Mouse (Mus musculus) lung, postnatal 0 days (tissue): ENCODE measurements at regions not wholly inside any gene's neighbourhood (a gene's known extent, or its start where the extent isn't known, plus 50 kb on each side); places are given as distances from the start of the nearest gene placed in this dataset.

Source experiments
- CTCF ChIP-seq: IDR thresholded peaks from 2 replicates; pipeline ENCODE4 v1.5.1; 2016; ENCODE audit warnings: antibody characterized with exemption, mild to moderate bottlenecking
- EP300 ChIP-seq: IDR thresholded peaks from 2 replicates; pipeline ENCODE4 v1.6.1; 2016; ENCODE audit warnings: antibody characterized with exemption, mild to moderate bottlenecking, control low read depth

DNA sequence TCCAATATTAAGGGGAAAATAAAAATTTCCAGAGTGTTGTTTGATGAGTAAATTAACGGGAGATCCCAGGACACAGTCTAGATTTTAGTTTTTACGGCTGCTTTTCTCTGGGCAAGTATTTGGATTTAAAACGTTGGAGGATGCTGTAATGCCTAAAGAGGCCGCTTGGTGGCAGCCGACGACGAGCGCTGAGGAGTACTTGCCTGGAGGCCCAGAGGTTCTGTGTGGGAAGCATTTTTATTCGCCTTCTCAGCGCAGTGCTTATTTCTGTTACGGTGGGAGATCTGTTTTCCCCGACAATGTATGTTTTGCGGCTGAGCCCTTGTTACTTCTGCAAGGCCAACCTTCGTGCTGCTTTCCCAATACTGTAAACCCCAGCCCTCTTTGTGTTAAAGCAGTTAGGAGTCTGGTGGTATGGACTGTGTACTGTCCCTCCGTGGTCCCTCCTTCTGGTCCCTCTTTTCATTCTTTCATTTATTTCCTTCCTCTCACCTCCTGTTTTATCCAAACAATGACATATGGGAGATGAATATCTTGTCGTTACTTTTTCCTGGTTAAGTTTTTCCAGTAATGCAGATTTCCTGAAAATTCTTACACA, 142.3 kb downstream of the Bach1 start:
- TF ChIP-seq CTCF (peak; percentile 90), EP300 (no peak)
